Mouse (Mus musculus): ENCODE results near the gene Mgat3.

The Mgat3 gene

DNA sequence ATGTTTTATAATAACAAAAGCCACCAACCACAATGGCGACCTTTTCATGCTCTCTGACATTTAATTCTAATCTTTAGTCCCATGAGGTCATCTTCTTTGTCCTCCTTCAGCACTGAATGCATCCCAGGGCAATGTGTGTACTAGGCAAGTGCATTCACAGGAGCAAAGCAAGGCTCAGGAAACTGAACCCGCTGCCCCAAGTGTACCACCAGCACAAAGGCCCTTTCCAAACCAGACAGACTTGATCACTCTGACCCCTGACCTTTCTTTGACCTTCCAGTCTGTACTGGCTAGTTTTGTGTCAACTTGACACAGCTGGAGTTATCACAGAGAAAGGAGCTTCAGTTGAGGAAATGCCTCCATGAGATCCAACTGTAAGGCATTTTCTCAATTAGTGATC, 58.8 kb downstream of the Mgat3 start:
- no peak for DNase-seq

DNA sequence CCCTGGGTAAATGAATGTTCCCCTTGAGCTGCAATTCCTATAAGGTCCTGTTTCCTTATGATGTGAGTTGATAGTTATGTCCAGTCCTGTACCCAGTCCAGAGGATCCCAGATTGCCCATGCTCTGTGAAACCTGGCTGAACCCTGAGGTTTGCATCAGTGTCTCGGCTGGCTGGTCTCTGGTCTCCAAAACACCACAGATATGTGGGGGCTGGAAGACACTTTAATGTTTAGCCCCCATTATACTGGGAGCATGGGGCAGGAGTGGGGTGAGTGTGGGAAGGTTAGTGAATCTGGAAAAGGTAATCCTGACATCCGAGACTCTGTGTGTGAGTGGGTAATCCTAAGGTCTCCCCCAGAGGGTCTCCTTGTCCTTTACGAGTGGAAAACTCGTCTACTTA, 59.5 kb downstream of the Mgat3 start:
- no peak for DNase-seq

DNA sequence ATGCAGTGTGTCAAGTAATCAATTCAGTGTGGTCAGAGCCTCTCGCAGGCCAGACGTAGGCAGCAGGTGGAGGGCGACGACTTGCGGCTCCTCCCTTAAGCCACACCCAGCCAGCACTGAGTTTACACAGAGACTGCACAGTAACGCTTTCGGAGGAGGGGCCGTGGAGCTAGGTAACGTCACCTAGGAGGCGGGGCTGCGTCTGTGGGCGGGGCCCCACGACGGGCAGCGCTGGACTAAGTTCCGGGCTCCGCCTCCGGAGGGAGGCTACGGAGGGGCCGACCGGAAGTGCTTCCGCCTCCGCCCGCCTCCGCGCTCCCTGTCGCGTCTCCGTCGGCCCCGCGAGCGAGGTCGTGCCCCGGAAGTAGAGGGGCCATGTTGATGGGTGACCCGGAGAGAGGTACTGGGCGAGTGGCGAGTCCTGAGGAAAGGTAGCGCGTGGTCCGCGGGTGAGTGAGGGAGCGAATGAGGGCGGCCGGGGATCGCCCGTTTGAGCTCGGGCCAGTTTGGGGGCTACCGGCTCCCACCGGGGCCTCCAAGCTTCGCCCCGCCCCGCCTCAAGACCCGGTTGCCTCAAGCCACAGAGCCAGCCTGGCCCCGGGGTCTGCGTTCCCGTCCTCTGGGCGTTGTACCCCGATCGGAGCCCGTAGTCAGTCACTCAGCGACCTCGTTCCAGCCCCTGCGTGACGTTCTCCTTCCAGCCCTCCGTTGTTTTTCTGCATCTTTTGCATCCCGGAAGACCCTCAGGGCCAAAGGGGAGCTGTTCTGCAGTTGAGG, 60.4 kb downstream of the Mgat3 start, which contains the start of gene Mief1:
Gene Mief1 (plus strand): TSS at position 286 of the 777 bp plus-strand sequence.
- peak; percentile 100 for DNase-seq

DNA sequence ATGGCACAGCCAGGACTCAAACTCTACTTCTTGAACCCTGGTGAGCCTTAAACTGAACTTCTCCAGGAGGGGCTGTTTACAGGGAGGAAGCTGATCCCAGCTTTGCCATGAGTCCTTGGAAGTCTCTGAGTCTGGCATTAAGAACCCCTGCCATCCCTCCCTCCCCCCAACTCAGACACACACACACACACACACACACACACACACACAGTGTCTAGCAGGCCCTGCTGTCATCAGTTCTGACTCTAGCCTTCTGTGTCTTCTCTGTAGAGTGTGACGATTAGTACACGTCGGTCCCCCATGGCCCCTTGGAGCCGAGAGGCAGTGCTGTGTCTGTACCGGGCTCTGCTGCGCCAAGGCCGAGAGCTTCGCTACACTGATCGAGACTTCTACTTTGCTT, 62.0 kb downstream of the Mgat3 start, which contains the start of gene AC140267.1:
Gene AC140267.1 (plus strand): TSS at position 301 of the 400 bp plus-strand sequence.
- DNase-seq: no peak

DNA sequence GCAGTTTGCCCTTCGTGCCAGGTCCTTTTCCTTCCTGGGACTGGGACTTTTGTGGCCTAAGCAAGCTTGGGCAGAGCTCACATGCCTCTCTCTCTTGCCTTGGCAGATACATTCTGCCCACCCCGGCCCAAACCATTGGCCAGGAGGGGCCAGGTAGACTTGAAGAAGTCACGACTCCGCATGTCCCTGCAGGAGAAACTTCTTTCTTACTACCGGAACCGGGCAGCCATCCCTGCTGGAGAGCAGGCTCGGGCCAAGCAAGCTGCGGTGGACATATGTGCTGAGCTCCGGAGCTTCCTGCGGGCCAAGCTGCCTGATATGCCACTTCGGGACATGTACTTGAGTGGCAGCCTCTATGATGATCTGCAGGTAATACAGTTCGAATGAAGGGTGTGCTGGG, 74.6 kb downstream of the Mgat3 start:
- DNase-seq: no peak

DNA sequence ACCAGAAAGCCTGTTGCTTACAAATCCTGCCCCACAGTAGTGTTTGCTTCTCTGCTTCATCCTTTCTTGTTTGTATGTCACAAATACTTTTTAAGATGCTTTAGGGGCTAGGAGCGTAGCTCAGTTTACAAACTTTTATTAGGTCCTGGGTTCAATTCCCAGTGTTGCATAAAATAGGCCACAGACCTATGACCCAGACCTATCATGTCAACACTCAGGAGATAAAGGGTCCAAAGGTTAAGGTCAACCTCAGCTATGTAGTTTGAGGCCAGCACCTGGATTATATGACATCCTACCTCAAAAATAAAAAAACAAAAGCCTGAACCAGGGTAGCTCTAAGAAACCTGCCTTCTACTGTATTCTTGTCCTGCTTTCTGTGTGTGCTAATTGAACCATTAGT, 75.1 kb downstream of the Mgat3 start:
- no peak for DNase-seq

DNA sequence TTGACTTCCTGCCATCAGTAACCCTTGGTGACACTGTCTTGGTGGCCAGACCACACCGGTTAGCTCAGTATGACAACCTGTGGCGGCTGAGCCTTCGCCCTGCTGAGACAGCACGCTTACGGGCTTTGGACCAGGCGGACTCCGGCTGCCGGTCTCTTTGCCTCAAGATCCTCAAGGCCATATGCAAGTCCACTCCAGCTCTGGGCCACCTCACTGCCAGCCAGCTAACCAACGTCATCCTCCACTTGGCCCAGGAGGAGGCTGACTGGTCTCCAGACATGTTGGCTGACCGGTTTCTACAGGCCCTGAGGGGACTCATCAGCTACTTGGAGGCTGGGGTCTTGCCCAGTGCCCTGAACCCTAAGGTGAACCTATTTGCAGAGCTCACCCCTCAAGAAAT, 76.2 kb downstream of the Mgat3 start:
- DNase-seq: no peak

DNA sequence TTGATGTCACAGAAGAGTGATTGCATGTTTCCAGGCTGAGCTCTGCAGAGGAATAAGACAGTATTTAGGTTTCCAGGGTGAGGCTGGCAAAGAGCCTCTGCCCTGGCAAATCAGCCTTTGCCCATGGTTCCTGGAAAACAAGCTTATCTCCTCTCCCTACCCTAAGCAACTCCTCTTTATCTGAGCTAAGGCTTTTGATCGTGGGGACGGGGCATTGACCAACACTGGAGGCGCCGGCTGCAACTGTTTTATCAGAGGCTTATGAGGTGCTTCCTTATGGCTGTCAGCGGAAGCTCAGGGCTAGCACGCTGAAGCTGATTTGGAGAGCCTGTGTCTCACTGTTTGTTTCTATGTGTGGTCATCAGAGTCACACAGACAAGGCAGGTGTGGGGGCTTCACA, 77.1 kb downstream of the Mgat3 start:
- no peak for DNase-seq

DNA sequence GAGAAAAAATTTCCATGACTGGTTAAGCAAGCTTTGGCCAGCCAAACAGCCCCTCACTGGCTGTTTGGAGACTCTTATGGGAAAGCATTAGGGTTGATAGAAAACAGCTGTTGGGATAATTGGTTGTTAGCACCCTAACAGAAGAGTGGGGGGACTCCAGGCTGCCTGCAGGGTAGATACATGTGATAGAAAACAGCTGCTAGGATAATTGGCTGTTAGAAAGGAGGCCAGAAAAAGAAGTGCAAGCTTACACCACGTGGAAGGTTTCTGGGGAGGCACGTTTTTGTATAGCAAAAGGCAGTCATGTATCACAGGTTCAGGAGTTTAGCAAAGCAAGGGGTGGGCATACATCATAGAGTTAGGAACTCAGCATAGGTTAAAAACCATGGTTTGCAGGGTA, 80.0 kb downstream of the Mgat3 start:
- no peak for DNase-seq

DNA sequence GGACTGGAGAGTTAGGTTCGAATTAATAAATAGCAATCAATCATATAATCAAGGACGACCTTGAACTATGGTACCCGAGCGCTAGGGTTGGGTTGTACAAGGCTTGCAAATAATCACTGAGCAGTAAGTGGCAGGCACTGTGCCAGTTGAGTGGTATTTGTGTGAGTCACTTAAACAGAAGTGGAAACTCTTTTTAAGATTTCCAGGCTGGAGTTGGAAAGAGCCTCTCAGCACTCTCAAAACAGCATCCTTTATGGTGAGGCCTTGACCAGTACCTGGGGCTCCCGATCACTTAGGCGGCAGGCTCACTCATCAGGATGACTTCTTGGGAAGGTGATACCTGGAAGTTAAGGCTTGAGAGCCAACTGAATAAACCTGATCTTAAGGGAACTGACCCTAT, 80.7 kb downstream of the Mgat3 start:
- DNase-seq: no peak

DNA sequence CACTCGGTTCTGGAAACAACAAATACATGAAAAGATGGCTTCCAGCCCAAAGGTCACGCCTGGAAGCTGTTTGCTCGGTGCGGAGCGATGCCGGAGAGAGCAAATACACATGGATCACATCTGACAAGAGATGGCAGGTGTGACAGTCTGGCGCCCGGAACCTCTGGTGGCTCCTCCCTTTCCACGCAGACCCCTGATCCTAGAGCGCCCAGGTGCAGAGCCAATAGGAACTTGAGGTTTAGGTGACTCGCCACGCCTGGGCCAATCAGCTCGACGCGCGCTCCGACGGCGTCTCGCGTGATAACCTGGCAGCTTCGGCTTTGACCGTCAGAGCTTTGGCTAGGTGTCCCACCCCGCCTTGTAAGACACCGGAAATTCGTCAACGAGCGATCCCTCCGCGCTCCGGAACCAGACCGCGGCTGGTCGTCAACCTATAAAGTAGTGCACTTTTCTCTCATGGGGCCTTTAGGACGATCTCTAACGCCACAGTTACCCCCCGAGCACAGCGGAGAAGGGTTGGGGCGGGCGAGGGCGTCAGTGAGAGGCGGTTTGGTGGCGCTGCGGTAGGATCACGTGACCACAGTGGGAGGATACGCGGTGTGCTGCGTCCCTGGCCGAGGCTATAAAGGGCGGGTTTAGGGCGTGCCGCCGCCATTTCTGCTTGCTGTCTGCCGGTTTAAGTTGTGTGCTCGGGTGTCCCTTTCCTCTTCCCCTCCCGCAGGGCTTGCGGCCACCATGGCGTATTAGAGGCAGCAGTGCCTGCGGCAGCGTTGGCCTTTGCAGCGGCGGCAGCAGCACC, 81.5 kb downstream of the Mgat3 start, which contains the start of gene Atf4:
Gene Atf4 (plus strand): TSS at position 338 of the 799 bp plus-strand sequence.
- DNase-seq: peak; percentile 97

DNA sequence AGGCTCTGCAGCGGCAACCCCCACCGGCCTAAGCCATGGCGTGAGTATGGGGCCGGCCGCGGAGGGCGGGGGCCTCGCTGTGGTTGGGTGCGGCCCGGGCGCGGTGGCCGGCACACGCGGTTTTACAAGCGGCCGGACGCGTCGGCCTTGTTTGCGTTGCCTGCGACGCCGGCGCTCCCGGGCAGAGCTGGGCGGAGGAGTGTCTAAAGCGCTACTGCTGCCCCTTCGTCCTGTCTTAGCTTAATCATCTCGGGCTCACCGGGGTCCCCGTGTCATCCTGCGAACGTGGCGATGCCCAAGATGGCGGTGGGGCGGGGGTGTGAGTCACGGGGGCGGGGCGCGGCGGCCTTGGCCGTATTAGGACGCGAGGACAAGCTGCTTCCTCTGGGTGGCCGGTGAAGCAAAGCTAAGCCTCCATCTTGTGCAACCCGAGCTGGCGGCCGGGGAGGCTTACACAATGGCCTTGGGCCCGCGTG, 82.2 kb downstream of the Mgat3 start:
- peak; percentile 64 for DNase-seq

DNA sequence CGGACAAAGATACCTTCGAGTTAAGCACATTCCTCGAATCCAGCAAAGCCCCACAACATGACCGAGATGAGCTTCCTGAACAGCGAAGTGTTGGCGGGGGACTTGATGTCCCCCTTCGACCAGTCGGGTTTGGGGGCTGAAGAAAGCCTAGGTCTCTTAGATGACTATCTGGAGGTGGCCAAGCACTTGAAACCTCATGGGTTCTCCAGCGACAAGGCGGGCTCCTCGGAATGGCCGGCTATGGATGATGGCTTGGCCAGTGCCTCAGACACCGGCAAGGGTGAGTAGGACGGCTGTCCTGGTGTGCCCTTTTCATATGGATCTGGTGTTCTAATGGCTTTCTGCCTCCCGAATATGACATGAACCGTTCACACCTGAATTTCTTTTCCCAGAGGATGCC, 82.7 kb downstream of the Mgat3 start:
- peak; percentile 24 for DNase-seq

DNA sequence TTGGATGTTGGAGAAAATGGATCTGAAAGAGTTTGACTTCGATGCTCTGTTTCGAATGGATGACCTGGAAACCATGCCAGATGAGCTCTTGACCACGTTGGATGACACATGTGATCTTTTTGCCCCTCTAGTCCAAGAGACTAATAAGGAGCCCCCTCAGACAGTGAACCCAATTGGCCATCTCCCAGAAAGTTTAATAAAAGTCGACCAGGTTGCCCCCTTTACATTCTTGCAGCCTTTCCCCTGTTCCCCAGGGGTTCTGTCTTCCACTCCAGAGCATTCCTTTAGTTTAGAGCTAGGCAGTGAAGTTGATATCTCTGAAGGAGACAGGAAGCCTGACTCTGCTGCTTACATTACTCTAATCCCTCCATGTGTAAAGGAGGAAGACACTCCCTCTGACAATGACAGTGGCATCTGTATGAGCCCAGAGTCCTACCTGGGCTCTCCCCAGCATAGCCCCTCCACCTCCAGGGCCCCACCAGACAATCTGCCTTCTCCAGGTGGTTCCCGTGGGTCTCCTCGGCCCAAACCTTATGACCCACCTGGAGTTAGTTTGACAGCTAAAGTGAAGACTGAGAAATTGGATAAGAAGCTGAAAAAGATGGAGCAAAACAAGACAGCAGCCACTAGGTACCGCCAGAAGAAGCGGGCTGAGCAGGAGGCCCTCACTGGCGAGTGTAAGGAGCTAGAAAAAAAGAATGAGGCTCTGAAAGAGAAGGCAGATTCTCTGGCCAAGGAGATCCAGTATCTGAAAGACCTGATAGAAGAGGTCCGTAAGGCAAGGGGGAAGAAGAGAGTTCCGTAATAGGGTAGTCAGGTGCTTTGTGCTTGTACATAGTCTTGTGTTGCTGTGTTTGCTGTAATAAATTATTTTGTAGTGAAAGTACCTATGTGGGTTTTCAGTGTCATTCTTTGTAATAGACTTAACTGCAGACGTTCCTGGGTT, 83.4 kb downstream of the Mgat3 start:
- no peak for DNase-seq

DNA sequence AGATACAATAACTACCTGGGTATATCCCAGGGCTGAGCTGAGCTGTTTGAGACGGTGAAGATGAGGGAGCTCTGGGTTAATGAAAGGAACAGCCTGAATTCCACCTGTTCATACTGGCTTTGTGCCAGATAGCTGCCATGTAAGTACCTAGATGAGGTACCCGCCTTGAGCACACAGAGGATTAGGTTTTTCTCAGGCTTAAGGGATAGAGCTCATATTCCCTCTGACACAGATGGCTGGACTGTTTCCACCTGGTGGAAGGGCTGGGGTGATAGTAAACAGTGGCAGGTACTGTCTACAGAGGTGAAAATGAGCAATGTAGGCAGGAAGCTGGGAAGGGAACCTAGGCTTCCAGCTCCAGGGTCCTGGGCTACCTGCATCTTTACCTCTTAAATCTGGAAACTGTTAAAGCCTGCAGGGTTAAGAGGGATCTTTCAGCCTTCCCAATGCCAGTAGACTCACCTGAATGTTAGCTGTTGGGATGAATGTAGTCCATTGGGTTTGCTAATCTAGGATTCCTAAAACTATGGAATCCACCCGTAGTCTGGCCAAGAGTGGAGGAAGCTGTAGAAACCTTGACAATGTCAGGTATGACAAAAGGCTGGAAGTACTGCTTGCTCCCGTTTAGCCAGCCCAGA, 84.2 kb downstream of the Mgat3 start:
- no peak for DNase-seq

DNA sequence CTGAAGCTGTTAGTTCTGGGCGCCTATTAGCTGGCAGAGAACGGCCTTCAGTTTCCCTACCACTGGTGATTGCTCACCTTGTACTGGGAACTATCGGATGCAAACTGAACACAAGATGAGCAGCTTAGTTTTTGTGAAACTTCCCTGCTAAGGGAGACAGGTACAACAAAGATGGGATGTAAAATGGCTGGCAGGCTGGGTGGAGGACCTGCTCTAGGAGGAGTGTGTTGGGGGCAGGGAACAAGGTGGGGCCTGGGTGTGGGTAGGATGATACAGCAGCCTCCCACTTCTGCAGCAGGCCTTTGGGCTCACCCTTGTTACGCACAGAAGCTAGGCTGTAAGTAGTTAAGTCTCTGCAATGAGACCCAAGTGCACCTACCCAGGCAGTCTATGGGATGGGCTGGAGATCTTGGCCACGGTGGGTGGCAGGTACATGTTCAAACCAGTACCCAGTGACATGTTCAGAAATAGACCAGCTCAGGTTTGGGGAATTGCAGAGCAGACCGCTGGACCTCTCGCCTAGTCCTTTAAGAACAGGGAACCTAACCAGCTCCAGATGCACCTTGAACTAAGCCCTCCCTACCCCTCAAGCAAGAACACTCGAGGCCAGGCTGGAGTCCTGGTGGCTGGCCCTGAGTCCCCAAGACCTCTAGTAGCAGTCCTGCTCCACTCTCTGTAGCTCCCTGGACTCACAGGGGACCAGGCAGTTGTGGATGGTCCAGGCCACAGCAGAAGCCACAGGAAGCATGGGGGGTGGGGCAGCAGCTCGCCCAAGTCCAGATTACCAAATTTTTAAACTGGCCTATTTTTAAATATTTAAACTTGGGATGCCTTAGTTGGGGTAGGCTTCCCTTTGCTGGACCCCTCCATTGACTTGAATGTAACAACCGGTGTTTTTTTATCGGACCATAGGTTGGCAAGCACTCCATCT, 85.0 kb downstream of the Mgat3 start:
- DNase-seq: no peak

DNA sequence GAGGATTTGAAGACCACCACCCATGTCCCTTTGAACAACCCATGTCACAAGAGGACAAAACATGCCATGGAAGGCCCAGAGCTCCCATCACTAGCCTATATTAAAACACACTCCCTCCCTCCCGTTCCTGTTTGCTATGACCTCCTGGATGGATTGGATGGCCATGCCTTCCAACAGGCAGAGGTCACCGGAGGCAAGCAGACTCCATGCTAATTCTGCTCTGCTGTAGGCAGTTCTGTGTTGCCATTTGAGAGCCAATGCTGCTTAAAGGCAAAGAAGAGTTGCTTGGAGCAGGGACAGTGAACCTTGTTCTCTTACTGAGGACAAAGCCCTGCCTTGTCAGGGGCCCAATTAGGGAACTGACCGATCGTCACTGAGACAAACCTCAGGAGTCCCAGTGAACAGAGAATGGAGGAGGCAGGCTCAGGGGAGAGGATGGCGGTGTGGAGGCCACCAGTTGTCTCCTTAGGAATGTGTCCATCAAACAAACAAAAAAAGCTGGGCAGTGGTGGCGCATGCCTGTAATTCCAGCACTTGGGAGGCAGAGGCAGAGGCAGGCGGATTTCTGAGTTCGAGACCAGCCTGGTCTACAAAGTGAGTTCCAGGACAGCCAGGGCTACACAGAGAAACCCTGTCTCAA, 86.0 kb downstream of the Mgat3 start:
- DNase-seq: no peak

DNA sequence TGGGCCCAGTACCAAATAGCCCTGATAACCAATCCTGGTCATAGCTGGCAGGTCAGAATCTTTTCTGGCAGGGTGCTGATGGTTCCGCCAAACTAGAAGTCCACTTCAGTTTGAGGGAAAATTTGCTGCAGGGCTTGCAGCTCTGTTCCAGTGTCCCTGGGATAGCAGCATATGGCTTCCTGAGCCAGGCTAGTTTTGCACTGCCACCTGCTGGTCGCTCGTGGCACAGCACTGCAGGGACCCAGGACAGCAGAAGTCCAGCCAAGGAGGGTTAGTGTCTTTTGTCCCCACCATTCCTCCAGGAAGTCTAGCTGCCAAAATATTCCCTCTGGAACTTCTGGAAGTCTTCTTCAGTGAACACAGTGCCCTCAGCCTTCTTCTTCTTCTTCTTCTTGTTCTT, 87.2 kb downstream of the Mgat3 start:
- peak; percentile 81 for DNase-seq

DNA sequence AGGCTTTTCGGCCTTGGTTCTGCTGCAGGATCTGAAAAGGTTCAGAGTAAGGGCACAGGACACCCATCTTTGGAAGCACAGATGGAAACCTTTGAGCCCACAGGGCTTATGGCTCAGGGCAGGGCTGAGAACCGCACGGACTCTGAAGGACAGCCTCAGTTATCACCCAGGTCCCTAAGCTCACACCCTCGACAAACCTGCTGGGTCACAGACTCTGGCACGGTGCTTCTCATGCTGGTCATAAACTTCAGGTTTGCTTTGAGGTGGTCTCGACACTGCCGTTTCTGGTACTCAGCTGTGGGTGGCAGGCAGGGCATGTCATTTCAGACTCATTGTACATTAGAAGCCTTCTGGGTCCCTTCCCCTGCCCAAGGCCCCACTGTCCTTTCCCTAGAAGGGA, 87.6 kb downstream of the Mgat3 start:
- DNase-seq: no peak
